Mouse (Mus musculus): Measurements from ENCODE around the gene Ikzf1.

The Ikzf1 gene

GRCm38 (mm10) chr11:11766105-11766504, 81.3 kb downstream of the Ikzf1 start:
- no peak for DNase-seq (ENCODE audit: low spot score in 2 of 2)

- DNase-seq (ENCODE audit: low spot score in 2 of 2): no peak
Observed at GRCm38 (mm10) chr11:11766736-11767135, 81.9 kb downstream of the Ikzf1 start.

GRCm38 (mm10) chr11:11768057-11768456, 83.3 kb downstream of the Ikzf1 start:
- no peak for DNase-seq (ENCODE audit: low spot score in 2 of 2)

- DNase-seq (ENCODE audit: low spot score in 2 of 2): no peak
Observed at GRCm38 (mm10) chr11:11769281-11769680, 84.5 kb downstream of the Ikzf1 start.

GRCm38 (mm10) chr11:11770691-11771090, 85.9 kb downstream of the Ikzf1 start:
- no peak for DNase-seq (ENCODE audit: low spot score in 2 of 2)

GRCm38 (mm10) chr11:11772196-11772595, 87.4 kb downstream of the Ikzf1 start:
- no peak for DNase-seq (ENCODE audit: low spot score in 2 of 2)

- DNase-seq (ENCODE audit: low spot score in 2 of 2): no peak
Observed at GRCm38 (mm10) chr11:11774384-11774783, 89.6 kb downstream of the Ikzf1 start.

- no peak for DNase-seq (ENCODE audit: low spot score in 2 of 2)
Observed at GRCm38 (mm10) chr11:11774893-11775292, 90.1 kb downstream of the Ikzf1 start.

GRCm38 (mm10) chr11:11776071-11776821, 91.4 kb downstream of the Ikzf1 start:
- no peak for DNase-seq (ENCODE audit: low spot score in 2 of 2)

- no peak for DNase-seq (ENCODE audit: low spot score in 2 of 2)
Observed at GRCm38 (mm10) chr11:11776822-11777174, 92.0 kb downstream of the Ikzf1 start.

GRCm38 (mm10) chr11:11777246-11777645, 92.4 kb downstream of the Ikzf1 start:
- no peak for DNase-seq (ENCODE audit: low spot score in 2 of 2)

- DNase-seq (ENCODE audit: low spot score in 2 of 2): no peak
Observed at GRCm38 (mm10) chr11:11777796-11778195, 93.0 kb downstream of the Ikzf1 start.

GRCm38 (mm10) chr11:11778345-11778744, 93.5 kb downstream of the Ikzf1 start:
- DNase-seq (ENCODE audit: low spot score in 2 of 2): no peak

GRCm38 (mm10) chr11:11781728-11782127, 96.9 kb downstream of the Ikzf1 start:
- DNase-seq (ENCODE audit: low spot score in 2 of 2): no peak

GRCm38 (mm10) chr11:11785457-11785856, 100.7 kb downstream of the Ikzf1 start:
- DNase-seq (ENCODE audit: low spot score in 2 of 2): no peak

- DNase-seq (ENCODE audit: low spot score in 2 of 2): peak; percentile 47 to 56
Observed at GRCm38 (mm10) chr11:11788521-11788974, 103.7 kb downstream of the Ikzf1 start.

GRCm38 (mm10) chr11:11794626-11795025, 109.8 kb downstream of the Ikzf1 start:
- no peak for DNase-seq (ENCODE audit: low spot score in 2 of 2)

- DNase-seq (ENCODE audit: low spot score in 2 of 2): no peak
Observed at GRCm38 (mm10) chr11:11798690-11799089, 113.9 kb downstream of the Ikzf1 start.

- no peak for DNase-seq (ENCODE audit: low spot score in 2 of 2)
Observed at GRCm38 (mm10) chr11:11800304-11800703, 115.5 kb downstream of the Ikzf1 start.

GRCm38 (mm10) chr11:11801067-11801466, 116.3 kb downstream of the Ikzf1 start:
- no peak for DNase-seq (ENCODE audit: low spot score in 2 of 2)

- DNase-seq (ENCODE audit: low spot score in 2 of 2): no peak
Observed at GRCm38 (mm10) chr11:11804421-11804820, 119.6 kb downstream of the Ikzf1 start.

GRCm38 (mm10) chr11:11805951-11806350, 121.1 kb downstream of the Ikzf1 start:
- no peak for DNase-seq (ENCODE audit: low spot score in 2 of 2)

- no peak for DNase-seq (ENCODE audit: low spot score in 2 of 2)
Observed at GRCm38 (mm10) chr11:11808035-11808819, 123.4 kb downstream of the Ikzf1 start.

Data from urinary bladder, adult 18-20 months (tissue).